Mouse (Mus musculus) E14TG2a.4 (cell line): Measurements from ENCODE around the gene E2f4.

Experiments
- CTCF ChIP-seq: conservative IDR thresholded peaks from 2 replicates; pipeline ENCODE4 v1.5.1; 2014; ENCODE audit warnings: low read length
- NANOG ChIP-seq: IDR thresholded peaks from 2 replicates; pipeline ENCODE4 v1.6.1; 2014; ENCODE audit warnings: borderline replicate concordance, low read length, mixed read lengths

DNA sequence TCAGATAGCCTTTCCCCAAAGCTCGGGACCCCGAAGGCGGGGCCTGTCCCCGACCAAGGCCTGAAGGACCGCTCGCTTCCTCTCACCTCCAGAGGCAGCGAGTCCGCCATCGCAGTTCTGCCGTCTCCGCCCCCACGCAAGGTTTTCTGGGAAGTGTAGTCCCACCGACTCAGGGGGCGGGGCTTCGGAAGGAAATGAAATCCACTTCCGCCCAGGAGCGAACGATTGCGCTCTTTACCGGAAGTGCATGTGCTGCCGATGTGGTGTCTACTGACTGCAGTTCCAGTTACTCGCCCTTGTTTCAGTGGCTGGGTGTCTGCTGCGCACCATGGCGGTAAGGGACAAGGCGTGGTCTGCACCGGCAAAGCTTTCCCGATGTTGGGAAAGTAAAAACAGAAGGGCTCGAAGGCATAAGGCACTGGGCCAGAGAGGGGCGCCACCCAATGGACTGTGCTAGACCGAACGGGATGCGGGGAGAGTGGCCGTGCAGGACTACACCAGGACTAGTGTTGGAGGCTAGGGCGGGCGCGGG, 28.7 kb downstream of the E2f4 start, which contains the start of the genes Lrrc29 and Tmem208:
- peak; percentile 23 for TF ChIP-seq CTCF
- no peak for TF ChIP-seq NANOG
